Mouse (Mus musculus) olfactory bulb, adult 2 months (tissue): ENCODE results near the gene Mepe.

ENCODE experiments used
- CTCF ChIP-seq: fragments of 200-500 bp; IDR thresholded peaks from 2 replicates; pipeline ENCODE4 v1.5.1; 2012; ENCODE audit warnings: low read depth, mild to moderate bottlenecking, low read length, moderate library complexity; ENCODE audit not compliant: insufficient read depth
- POLR2A ChIP-seq: fragments of 200-500 bp; IDR thresholded peaks from 2 replicates; pipeline ENCODE4 v1.6.1; 2012; ENCODE audit warnings: mild to moderate bottlenecking, low read depth, low read length, moderate library complexity; ENCODE audit not compliant: insufficient read depth

- TF ChIP-seq CTCF (no peak), POLR2A (no peak)
Observed at GRCm38 (mm10) chr5:104314073-104314472, 11.1 kb upstream of the Mepe start.
